Mouse (Mus musculus): ENCODE measurements at regions not wholly inside any gene's neighbourhood (a gene's known extent, or its start where the extent isn't known, plus 50 kb on each side); places are given as distances from the start of the nearest gene placed in this dataset.

DNA sequence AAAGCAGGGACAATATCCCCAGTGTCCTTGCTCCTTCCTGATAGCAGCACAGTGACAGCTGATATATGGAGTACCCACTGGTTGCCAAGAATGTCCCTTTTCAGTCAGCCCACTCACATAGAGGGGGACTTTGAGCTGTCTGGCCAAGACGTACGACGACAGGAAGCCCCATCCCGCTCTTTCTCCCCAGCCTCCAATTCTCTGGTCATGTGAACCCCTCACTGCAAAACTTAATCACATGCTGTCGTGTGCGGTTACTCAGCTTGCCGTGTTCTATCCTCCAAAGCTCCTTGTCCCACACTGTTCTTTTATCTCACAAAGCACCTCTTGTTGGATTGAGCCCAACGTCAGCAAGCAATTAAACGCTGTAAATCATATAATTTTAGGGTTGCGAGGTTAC, 286.2 kb upstream of the Nfia start:
- TF ChIP-seq POLR2A (IDR thresholded peaks at IDR 0.05; ENCODE audit: extremely low read depth, insufficient read depth, low read length), result no peak
- TF ChIP-seq CTCF (IDR thresholded peaks at IDR 0.05; ENCODE audit: low read depth, low read length), result no peak
